Mouse (Mus musculus) erythroblast, embryonic 14.5 days (primary cell): ENCODE results near the gene Olfr574.

ENCODE experiments used
- GATA1 ChIP-seq: IDR thresholded peaks from 2 replicates; pipeline ENCODE4 v1.6.1; 2012; ENCODE audit warnings: low read length, inconsistent platforms, mixed read lengths
- TAL1 ChIP-seq: IDR thresholded peaks from 3 replicates; pipeline ENCODE4 v1.6.1; 2012; ENCODE audit warnings: low read length, inconsistent platforms, mixed read lengths

- TF ChIP-seq GATA1 (no peak), TAL1 (no peak)
These were observed 33.0 kb upstream of the Olfr574 start for GRCm38 (mm10) chr7:102915261-102915660.
